Mouse (Mus musculus) heart, adult 2 months (tissue): ENCODE measurements around the gene Nudt4. TPM values are rescaled to one million over a fixed set of nuclear protein-coding genes. Genes with fewer than 3 reads are reported as not detected.

ENCODE experiments used
- DNase-seq, 2 experiments: peaks; one replicate each; pipeline ENCODE4 v3.0.0; 2021
- H3K27ac ChIP-seq: fragments of 200-600 bp; 2 replicates; pipeline ENCODE4 v1.8.1; 2022
- H3K27me3 ChIP-seq: fragments of 200-500 bp; 2 replicates; pipeline ENCODE4 v1.6.1; 2012; ENCODE audit warnings: mild to moderate bottlenecking, low read length, inconsistent platforms, mixed read lengths; ENCODE audit not compliant: control insufficient read depth, insufficient read depth
- H3K36me3 ChIP-seq: fragments of 200-500 bp; 2 replicates; pipeline ENCODE4 v1.6.1; 2012; ENCODE audit warnings: low read length, inconsistent platforms; ENCODE audit not compliant: control insufficient read depth, insufficient read depth
- H3K4me1 ChIP-seq: fragments of 200-500 bp; 2 replicates; pipeline ENCODE4 v1.6.1; 2011; ENCODE audit warnings: low read length; ENCODE audit not compliant: control insufficient read depth, insufficient read depth
- H3K4me3 ChIP-seq: fragments of 200-600 bp; 2 replicates; pipeline ENCODE4 v1.8.1; 2022
- H3K79me2 ChIP-seq: fragments of 200-500 bp; replicated peaks from 2 replicates; pipeline ENCODE4 v1.6.1; 2012; ENCODE audit warnings: mild to moderate bottlenecking, inconsistent platforms, low read length, moderate library complexity, mixed read lengths; ENCODE audit not compliant: control insufficient read depth, insufficient read depth
- H3K9ac ChIP-seq: fragments of 200-500 bp; 2 replicates; pipeline ENCODE4 v1.6.1; 2012; ENCODE audit warnings: low read depth, mild to moderate bottlenecking, control low read depth, inconsistent platforms, low read length, mixed read lengths
- CTCF ChIP-seq: fragments of 200-600 bp; IDR thresholded peaks from 2 replicates; pipeline ENCODE4 v1.8.1; 2022; ENCODE audit warnings: antibody characterized with exemption, mild to moderate bottlenecking, moderate library complexity
- EP300 ChIP-seq: fragments of 200-500 bp; IDR thresholded peaks from 2 replicates; pipeline ENCODE4 v1.6.1; 2011; ENCODE audit warnings: low read depth, low read length, control low read depth; ENCODE audit not compliant: insufficient read depth
- POLR2A ChIP-seq: fragments of 200-500 bp; IDR thresholded peaks from 2 replicates; pipeline ENCODE4 v1.6.1; 2011; ENCODE audit warnings: mild to moderate bottlenecking, low read depth, low read length, control low read depth; ENCODE audit not compliant: insufficient read depth
- WGBS: fragments of 180-500 bp; shearing (Covaris S2); methylation state at CpG from one replicate; pipeline ENCODE4 v1.1.7; 2018; 5-methylcytosine and 5-hydroxymethylcytosine counted together
- intact Hi-C: fragments of 180-260 bp; cut with DNase I; formaldehyde crosslinking; loops from one replicate; pipeline ENCODE4 v1.15.1; 2025
- long read RNA-seq: library from polyadenylated mRNA; stranded (forward); transcript quantifications from one replicate; pipeline ENCODE4 v2.0.0, GENCODE M21; 2021
- polyA plus RNA-seq: library from polyadenylated mRNA; depleted of rRNA; stranded (reverse); fragments of >200 nt; gene quantifications from 2 replicates; pipeline ENCODE4 v1.2.3, GENCODE M21; 2012; rRNA removed
- total RNA-seq, 2 experiments: library from RNA; stranded (reverse); gene quantifications; 2 replicates each; pipeline ENCODE4 v1.2.3; 2021

Gene Nudt4
- 100 to 1,000 TPM; 328 to 349 TPM for total RNA-seq
- polyA plus RNA-seq: 48.8 and 109 TPM in 2 replicates
- long read RNA-seq, transcript Nudt4-201 (5 exons, 3,210 nt): major isoform, 216 of 345 reads
- long read RNA-seq, partial matches to known transcripts: 5 of 345 reads
- long read RNA-seq, other reads (novel, unspliced or antisense): 124 of 345 reads

- H3K27me3 ChIP-seq: no peaks in the 10 kb centered on the region
- H3K4me1 ChIP-seq: peaks cover 10% of the 10 kb centered on the region
- peak within 1 kb of the TSS; percentile 90 for H3K27ac ChIP-seq
- intact Hi-C loops: loop anchor here (2.0 to 5.0 kb wide), 3 partner anchors 93 to 211 kb away; no protein-coding TSS in a partner anchor
- peak within 1 kb of the TSS; percentile 52 for H3K4me3 ChIP-seq
- peaks cover 4% of the 10 kb centered on the region; the same call in 1 of the 2 replicates for H3K79me2 ChIP-seq
- 1% methylated on average over 94 of the region's 97 CpGs for WGBS
- peaks cover 5% of the 10 kb centered on the region; the same call in 1 of the 2 replicates for H3K36me3 ChIP-seq
- peak within 1 kb of the TSS; percentile 97 for H3K9ac ChIP-seq
- peak; percentile 90 to 92 for DNase-seq
- no peak for TF ChIP-seq EP300
- peak; percentile 81 for TF ChIP-seq POLR2A
- TF ChIP-seq CTCF: peak; percentile 11; the same call in 1 of the 2 replicates
Observed at GRCm38 (mm10) chr10:95563851-95564845, at the start of gene Nudt4. TSS of gene Nudt4 (minus strand) at chr10:95564146.

- H3K27ac ChIP-seq: peak overlapping the region; percentile 63
- no peaks in the 10 kb centered on the region for H3K27me3 ChIP-seq
- no peaks in the 10 kb centered on the region for H3K36me3 ChIP-seq
- H3K79me2 ChIP-seq: no peaks in the 10 kb centered on the region
- peak overlapping the region; percentile 37; the same call in 1 of the 2 replicates for H3K9ac ChIP-seq
- peak overlapping the region; percentile 20 for H3K4me3 ChIP-seq
- DNase-seq: peak; percentile 31 to 42
- TF ChIP-seq POLR2A: no peak
- TF ChIP-seq EP300: 0 out of 2 replicates have a peak, but pooled peaks have one; percentile 6
- peak; percentile 24; the same call in 1 of the 2 replicates for TF ChIP-seq CTCF
- WGBS: 20% methylated on average over 10 of the region's 10 CpGs
- H3K4me1 ChIP-seq: peaks cover 3% of the 10 kb centered on the region; the same call in 1 of the 2 replicates
- intact Hi-C loops: no loop called here
Observed at GRCm38 (mm10) chr10:95611331-95611721, 47.4 kb upstream of the Nudt4 start.

GRCm38 (mm10) chr10:95610666-95611330 is 46.9 kb upstream of the Nudt4 start:
- no peaks in the 10 kb centered on the region for H3K36me3 ChIP-seq
- WGBS: 29% methylated on average over 16 of the region's 16 CpGs
- no peaks in the 10 kb centered on the region for H3K79me2 ChIP-seq
- peak overlapping the region; percentile 63 for H3K27ac ChIP-seq
- intact Hi-C loops: no loop called here
- TF ChIP-seq EP300 (no peak), POLR2A (no peak), CTCF (no peak)
- no peak for DNase-seq
- peak overlapping the region; percentile 37; the same call in 1 of the 2 replicates for H3K9ac ChIP-seq
- H3K27me3 ChIP-seq: no peaks in the 10 kb centered on the region
- peak overlapping the region; percentile 20 for H3K4me3 ChIP-seq
- peaks cover 3% of the 10 kb centered on the region; the same call in 1 of the 2 replicates for H3K4me1 ChIP-seq

GRCm38 (mm10) chr10:95604979-95605613 is 41.1 kb upstream of the Nudt4 start:
- intact Hi-C loops: no loop called here
- 61% methylated on average over 22 of the region's 22 CpGs for WGBS
- no peak for DNase-seq
- Histone ChIP-seq H3K4me1 (no peaks in the 10 kb centered on the region), H3K4me3 (no peak overlapping the region), H3K27ac (no peak overlapping the region), H3K27me3 (no peaks in the 10 kb centered on the region), H3K36me3 (no peaks in the 10 kb centered on the region), H3K79me2 (no peaks in the 10 kb centered on the region), H3K9ac (no peak overlapping the region)
- no peak for TF ChIP-seq EP300
- no peak for TF ChIP-seq POLR2A
- no peak for TF ChIP-seq CTCF

- TF ChIP-seq CTCF (no peak), POLR2A (no peak), EP300 (no peak)
- intact Hi-C loops: no loop called here
- no peaks in the 10 kb centered on the region for H3K36me3 ChIP-seq
Observed at GRCm38 (mm10) chr10:95600527-95600926, 36.6 kb upstream of the Nudt4 start.

More at GRCm38 (mm10) chr10:95600527-95600926, 36.6 kb upstream of the Nudt4 start:
- Histone ChIP-seq H3K9ac (no peak overlapping the region), H3K4me3 (no peak overlapping the region), H3K27ac (no peak overlapping the region), H3K79me2 (no peaks in the 10 kb centered on the region), H3K27me3 (no peaks in the 10 kb centered on the region), H3K4me1 (no peaks in the 10 kb centered on the region)
- no peak for DNase-seq
- 53% methylated on average over 5 of the region's 5 CpGs for WGBS
